Mouse (Mus musculus): ENCODE measurements around the gene Tor1aip2.

DNA sequence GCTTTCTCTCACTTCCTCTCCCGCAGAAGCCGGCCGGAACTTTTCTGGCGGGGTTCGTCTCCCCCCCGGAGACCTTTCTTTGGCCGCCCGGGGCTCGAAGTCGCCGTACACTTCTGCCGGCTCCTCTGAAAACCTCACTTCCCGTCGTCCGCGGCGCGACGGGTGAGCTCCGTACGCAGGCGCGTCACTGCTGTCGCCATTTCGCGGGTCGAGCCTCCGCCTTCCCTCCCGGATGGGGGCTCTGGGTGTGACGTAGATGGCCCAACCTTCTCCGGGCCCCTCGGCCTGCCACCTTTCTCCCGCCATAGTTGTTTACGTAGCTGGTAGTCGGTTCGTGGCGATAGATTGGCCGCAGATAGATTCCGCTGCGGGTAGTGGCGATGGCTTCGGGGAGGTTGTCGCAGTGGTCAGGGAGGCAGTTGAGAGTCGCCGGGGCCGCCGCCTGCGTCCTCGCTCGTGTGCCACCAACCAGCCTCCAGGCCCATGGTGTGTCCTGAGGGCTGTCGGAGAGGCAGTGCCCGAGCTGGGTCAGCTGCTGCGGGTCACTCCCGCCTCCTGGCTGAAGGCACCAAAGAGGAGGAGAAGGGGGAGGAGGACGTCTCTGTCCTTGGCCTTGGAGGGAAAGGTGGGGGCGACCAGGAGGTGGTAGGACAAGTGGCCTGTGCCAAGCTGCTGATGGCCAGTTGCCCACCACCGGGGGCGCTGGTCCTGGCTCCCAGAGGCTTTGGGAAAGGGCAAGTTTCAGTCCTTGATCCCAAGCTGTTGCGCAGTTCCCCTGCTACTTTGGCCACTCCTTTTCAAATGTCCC lies 931 bp downstream of the Tor1aip2 start, which contains the start of gene Tor1aip1:
- TF ChIP-seq GATA1 (IDR thresholded peaks at IDR 0.05; ENCODE audit: low read length) (no peak), TAL1 (IDR thresholded peaks at IDR 0.05; ENCODE audit: low read length) (no peak)
